Mouse (Mus musculus): ENCODE measurements at regions not wholly inside any gene's neighbourhood (a gene's known extent, or its start where the extent isn't known, plus 50 kb on each side); places are given as distances from the start of the nearest gene placed in this dataset.

DNA sequence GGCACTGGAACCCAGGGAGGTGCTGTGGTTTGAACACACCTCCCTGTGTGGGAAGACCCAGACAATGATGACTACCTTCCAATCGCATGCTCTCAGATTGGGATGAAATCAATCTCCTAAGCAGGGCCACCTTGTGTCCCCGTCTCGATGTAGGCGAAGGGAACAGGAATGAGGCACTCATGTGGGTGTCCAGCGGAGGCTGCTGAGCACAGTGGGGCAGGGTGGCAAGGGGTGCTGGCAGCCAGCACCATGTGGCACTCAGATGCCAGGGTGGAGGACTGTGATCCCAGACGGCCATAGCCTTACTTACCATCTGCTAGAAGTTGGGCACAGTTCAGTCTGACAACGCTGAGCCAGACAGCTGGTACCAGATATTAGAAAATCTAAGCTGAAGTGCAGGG lies 137.2 kb upstream of the Sox11 start:
- 92% methylated on average over 7 of the region's 7 CpGs for WGBS
- Histone ChIP-seq H3K4me3 (ENCODE audit: insufficient read depth, low read depth, low read length) (no peak overlapping the region), H3K27ac (ENCODE audit: insufficient read depth, low read depth, low read length) (no peak overlapping the region), H3K4me1 (ENCODE audit: control insufficient read depth, insufficient read depth, low read length) (no peaks in the 10 kb centered on the region), H3K27me3 (replicated peaks; ENCODE audit: control insufficient read depth, insufficient read depth, low read length) (no peaks in the 10 kb centered on the region), H3K36me3 (ENCODE audit: control insufficient read depth, insufficient read depth, low read length) (no peaks in the 10 kb centered on the region)
- DNase-seq, result no peak
- TF ChIP-seq CTCF (conservative IDR thresholded peaks at IDR 0.05; ENCODE audit: insufficient read depth, insufficient read length, low read depth, low read length), result no peak
- TF ChIP-seq POLR2A (IDR thresholded peaks at IDR 0.05; ENCODE audit: low read depth, low read length), result no peak

DNA sequence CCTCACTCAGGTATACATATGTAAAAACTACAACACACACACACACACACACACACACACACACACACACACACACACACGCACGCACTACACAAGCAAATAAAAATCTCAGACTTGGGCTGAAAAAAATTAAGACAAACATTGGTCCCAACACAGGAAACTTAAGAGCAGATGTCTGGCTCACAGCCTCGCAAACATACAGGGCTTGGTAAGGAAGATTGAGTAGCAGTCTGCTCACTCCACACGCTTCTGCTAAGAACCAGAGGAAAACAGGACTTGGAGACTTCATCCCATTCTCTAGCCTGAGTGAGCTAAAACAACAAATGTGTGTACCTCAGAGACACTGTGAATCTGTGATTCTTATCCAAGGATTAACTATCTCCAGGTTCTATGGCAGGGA lies 132.3 kb upstream of the Sox11 start:
- DNase-seq, result no peak
- Histone ChIP-seq H3K27me3 (replicated peaks; ENCODE audit: control insufficient read depth, insufficient read depth, low read length) (no peaks in the 10 kb centered on the region), H3K4me3 (ENCODE audit: insufficient read depth, low read depth, low read length) (no peak overlapping the region), H3K27ac (ENCODE audit: insufficient read depth, low read depth, low read length) (no peak overlapping the region), H3K36me3 (ENCODE audit: control insufficient read depth, insufficient read depth, low read length) (no peaks in the 10 kb centered on the region), H3K4me1 (ENCODE audit: control insufficient read depth, insufficient read depth, low read length) (no peaks in the 10 kb centered on the region)
- 67% methylated on average over 4 of the region's 4 CpGs for WGBS
- TF ChIP-seq CTCF (conservative IDR thresholded peaks at IDR 0.05; ENCODE audit: insufficient read depth, insufficient read length, low read depth, low read length) (no peak), POLR2A (IDR thresholded peaks at IDR 0.05; ENCODE audit: low read depth, low read length) (no peak)

DNA sequence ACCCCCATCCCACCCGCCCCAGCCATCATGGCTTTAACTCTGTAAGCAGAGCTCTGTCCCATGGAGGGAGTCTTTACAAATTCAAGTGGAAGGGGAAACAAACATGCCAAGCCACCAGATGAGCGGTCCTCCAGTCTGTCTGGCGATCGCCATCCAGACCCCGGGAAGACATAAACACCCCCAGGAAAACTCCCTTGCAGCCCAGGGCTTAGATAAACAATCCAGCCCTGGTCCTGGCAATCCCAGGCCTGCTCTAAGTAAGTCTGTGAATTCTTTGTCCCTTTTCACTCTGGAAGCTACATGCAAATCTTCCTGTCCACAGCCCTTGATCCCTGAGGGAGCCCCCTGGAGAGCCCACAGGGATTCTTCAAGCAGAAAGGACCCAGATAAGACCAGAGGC lies 129.2 kb upstream of the Sox11 start:
- no peaks in the 10 kb centered on the region for H3K27me3 ChIP-seq (replicated peaks; ENCODE audit: control insufficient read depth, insufficient read depth, low read length)
- H3K27ac ChIP-seq (ENCODE audit: insufficient read depth, low read depth, low read length), result no peak overlapping the region
- H3K36me3 ChIP-seq (ENCODE audit: control insufficient read depth, insufficient read depth, low read length), result no peaks in the 10 kb centered on the region
- 66% methylated on average over 5 of the region's 5 CpGs for WGBS
- no peaks in the 10 kb centered on the region for H3K4me1 ChIP-seq (ENCODE audit: control insufficient read depth, insufficient read depth, low read length)
- no peak overlapping the region for H3K4me3 ChIP-seq (ENCODE audit: insufficient read depth, low read depth, low read length)
- TF ChIP-seq CTCF (conservative IDR thresholded peaks at IDR 0.05; ENCODE audit: insufficient read depth, insufficient read length, low read depth, low read length) (no peak), POLR2A (IDR thresholded peaks at IDR 0.05; ENCODE audit: low read depth, low read length) (no peak)
- DNase-seq, result no peak

DNA sequence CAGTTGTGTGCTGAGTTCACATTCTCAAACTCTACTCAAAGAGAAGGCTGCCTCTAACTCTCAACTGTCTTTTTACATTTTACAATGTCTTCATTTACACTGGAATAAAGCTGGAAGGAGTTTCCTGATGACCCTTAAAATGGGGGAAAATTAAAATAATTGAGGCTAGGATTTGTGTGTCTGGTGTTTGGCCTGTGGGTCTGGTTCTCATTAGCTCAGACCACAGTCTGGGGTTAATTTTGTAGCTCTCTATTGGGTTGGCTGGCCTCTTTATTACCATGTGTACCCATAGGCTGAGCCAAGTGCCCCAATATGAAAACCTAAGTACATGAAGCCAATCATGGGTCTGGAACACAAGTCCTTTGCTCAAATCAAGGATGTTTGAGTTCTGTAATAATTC lies 128.0 kb upstream of the Sox11 start:
- no peak overlapping the region for H3K4me3 ChIP-seq (ENCODE audit: insufficient read depth, low read depth, low read length)
- TF ChIP-seq CTCF (conservative IDR thresholded peaks at IDR 0.05; ENCODE audit: insufficient read depth, insufficient read length, low read depth, low read length) (no peak), POLR2A (IDR thresholded peaks at IDR 0.05; ENCODE audit: low read depth, low read length) (no peak)
- no peaks in the 10 kb centered on the region for H3K36me3 ChIP-seq (ENCODE audit: control insufficient read depth, insufficient read depth, low read length)
- H3K4me1 ChIP-seq (ENCODE audit: control insufficient read depth, insufficient read depth, low read length), result no peaks in the 10 kb centered on the region
- DNase-seq, result no peak
- no peaks in the 10 kb centered on the region for H3K27me3 ChIP-seq (replicated peaks; ENCODE audit: control insufficient read depth, insufficient read depth, low read length)
- H3K27ac ChIP-seq (ENCODE audit: insufficient read depth, low read depth, low read length), result no peak overlapping the region

DNA sequence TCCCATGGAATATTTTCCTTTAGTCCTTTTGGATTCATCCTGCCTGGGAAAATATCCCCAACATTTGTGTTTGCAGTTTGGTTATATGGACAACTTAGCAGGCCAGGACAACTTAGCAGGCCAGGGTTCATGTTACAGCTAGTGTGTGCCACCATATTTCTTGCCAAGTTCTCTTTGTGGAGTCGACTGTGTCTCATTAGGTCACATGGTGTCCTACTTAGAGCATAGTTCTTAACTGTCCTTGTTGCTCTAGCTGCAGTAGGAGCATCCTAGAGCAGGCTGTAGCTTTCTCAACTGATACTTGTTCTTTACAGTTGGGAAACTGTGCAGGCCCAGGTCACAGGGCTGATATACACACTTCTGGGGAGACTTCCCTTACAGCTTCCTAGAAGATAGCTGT lies 126.4 kb upstream of the Sox11 start:
- Histone ChIP-seq H3K36me3 (ENCODE audit: control insufficient read depth, insufficient read depth, low read length) (no peaks in the 10 kb centered on the region), H3K4me1 (ENCODE audit: control insufficient read depth, insufficient read depth, low read length) (no peaks in the 10 kb centered on the region), H3K4me3 (ENCODE audit: insufficient read depth, low read depth, low read length) (no peak overlapping the region), H3K27me3 (replicated peaks; ENCODE audit: control insufficient read depth, insufficient read depth, low read length) (no peaks in the 10 kb centered on the region), H3K27ac (ENCODE audit: insufficient read depth, low read depth, low read length) (no peak overlapping the region)
- WGBS, result 26% methylated on average over 1 of the region's 1 CpGs
- TF ChIP-seq POLR2A (IDR thresholded peaks at IDR 0.05; ENCODE audit: low read depth, low read length) (no peak), CTCF (conservative IDR thresholded peaks at IDR 0.05; ENCODE audit: insufficient read depth, insufficient read length, low read depth, low read length) (no peak)
- no peak for DNase-seq

DNA sequence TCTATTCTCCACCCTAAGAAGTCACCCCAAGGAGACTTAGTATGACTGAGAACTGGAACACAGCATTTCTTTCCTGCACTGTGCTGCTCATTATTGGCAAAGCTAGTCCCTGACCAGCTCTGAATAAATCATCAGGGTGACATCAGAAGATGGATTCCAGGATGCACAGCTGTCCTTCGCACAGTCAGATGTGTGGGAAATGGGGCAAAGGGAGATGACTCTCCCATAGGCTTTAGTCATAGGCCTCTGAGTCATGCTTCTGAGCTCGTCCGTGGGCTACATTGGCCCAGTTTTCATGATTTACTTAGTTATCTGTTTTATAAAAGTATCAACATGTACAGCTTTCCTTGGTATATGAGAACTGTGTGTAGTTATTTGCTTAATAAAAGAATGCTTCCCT lies 125.8 kb upstream of the Sox11 start:
- DNase-seq, result no peak
- no peaks in the 10 kb centered on the region for H3K36me3 ChIP-seq (ENCODE audit: control insufficient read depth, insufficient read depth, low read length)
- H3K27me3 ChIP-seq (replicated peaks; ENCODE audit: control insufficient read depth, insufficient read depth, low read length), result no peaks in the 10 kb centered on the region
- TF ChIP-seq CTCF (conservative IDR thresholded peaks at IDR 0.05; ENCODE audit: insufficient read depth, insufficient read length, low read depth, low read length) (no peak), POLR2A (IDR thresholded peaks at IDR 0.05; ENCODE audit: low read depth, low read length) (no peak)
- H3K27ac ChIP-seq (ENCODE audit: insufficient read depth, low read depth, low read length), result no peak overlapping the region
- H3K4me1 ChIP-seq (ENCODE audit: control insufficient read depth, insufficient read depth, low read length), result no peaks in the 10 kb centered on the region
- WGBS, result 91% methylated on average over 3 of the region's 3 CpGs
- no peak overlapping the region for H3K4me3 ChIP-seq (ENCODE audit: insufficient read depth, low read depth, low read length)

DNA sequence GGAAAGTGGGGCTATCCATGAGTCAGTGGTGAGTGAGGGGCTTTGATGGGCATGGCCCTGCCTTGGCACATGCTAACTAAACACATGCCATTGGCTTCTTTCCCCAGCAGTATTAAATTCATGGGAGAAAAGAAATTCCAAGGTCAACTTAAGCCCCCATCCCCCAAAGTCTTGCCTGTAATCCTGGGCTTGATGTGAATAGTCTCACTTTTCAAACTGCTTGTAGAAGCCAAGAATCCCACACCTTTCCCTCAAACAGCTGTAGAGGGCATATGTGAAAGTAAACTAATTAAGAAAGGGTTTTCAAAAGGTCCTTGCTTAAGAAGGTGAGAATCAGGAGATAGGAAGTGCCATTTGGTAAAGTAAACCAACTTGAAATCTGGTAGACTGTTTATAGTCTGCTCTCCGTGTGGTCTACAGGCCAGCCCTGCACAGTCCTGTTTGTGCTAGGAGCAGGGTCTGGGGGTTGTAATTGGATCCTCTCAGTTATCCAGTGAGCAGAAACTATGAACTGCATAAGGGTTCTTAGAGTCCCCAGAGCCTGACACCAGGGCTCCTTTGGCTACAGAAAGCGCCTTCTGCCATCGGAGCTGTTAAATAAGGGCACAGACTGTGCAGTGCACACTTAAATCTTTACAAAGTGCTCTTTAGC lies 123.3 kb upstream of the Sox11 start:
- Histone ChIP-seq H3K36me3 (ENCODE audit: control insufficient read depth, insufficient read depth, low read length) (no peaks in the 10 kb centered on the region), H3K4me1 (ENCODE audit: control insufficient read depth, insufficient read depth, low read length) (no peaks in the 10 kb centered on the region), H3K27ac (ENCODE audit: insufficient read depth, low read depth, low read length) (no peak overlapping the region), H3K4me3 (ENCODE audit: insufficient read depth, low read depth, low read length) (no peak overlapping the region), H3K27me3 (replicated peaks; ENCODE audit: control insufficient read depth, insufficient read depth, low read length) (no peaks in the 10 kb centered on the region)
- WGBS, result 58% methylated on average over 3 of the region's 3 CpGs
- DNase-seq, result no peak
- TF ChIP-seq CTCF (conservative IDR thresholded peaks at IDR 0.05; ENCODE audit: insufficient read depth, insufficient read length, low read depth, low read length), result no peak
- no peak for TF ChIP-seq POLR2A (IDR thresholded peaks at IDR 0.05; ENCODE audit: low read depth, low read length)
